In genomic region chr12:80399147-80399546, GRCm38 (mm10) we compare ENCODE assay signal across 21 mouse cellular contexts.
"Had no signal": no experiment of that assay in that cellular context is flagged by ENCODE, and none has a peak within 500 bp of the region (broad histone marks: within the 10 kb centered on the region; RNA-seq: fewer than 3 reads in every experiment).

No protein-coding gene starts in this region.

- H3K4me1 ChIP-seq: heart, embryonic 13.5 days; heart, embryonic 15.5 days; hindbrain, embryonic 13.5 days; hindbrain, embryonic 15.5 days; limb, embryonic 13.5 days; limb, embryonic 15.5 days had no signal

- H3K4me2 ChIP-seq: heart, embryonic 11.5 days; heart, embryonic 13.5 days; heart, embryonic 15.5 days; hindbrain, embryonic 13.5 days; hindbrain, embryonic 15.5 days; limb, embryonic 13.5 days; limb, embryonic 15.5 days had no signal

- ATAC-seq: forebrain, embryonic 16.5 days; hindbrain, postnatal 0 days had no signal

- H3K27me3 ChIP-seq: heart, embryonic 13.5 days; heart, embryonic 15.5 days; hindbrain, embryonic 13.5 days; hindbrain, embryonic 15.5 days; limb, embryonic 13.5 days; limb, embryonic 15.5 days had no signal

- DNase-seq: gastrocnemius, adult 2 months; gastrocnemius, postnatal 14 days; gastrocnemius, postnatal 36 days; heart, adult 2 months; heart, postnatal 14 days; heart, postnatal 36 days; kidney, adult 11 months; kidney, postnatal 10 days; layer of hippocampus, adult 9-11 months; layer of hippocampus, postnatal 36 days; left cerebral cortex, postnatal 4 days had no signal

- H3K4me3 ChIP-seq: gastrocnemius, adult 2 months; heart, adult 2 months; heart, embryonic 13.5 days; heart, embryonic 15.5 days; hindbrain, embryonic 13.5 days; hindbrain, embryonic 15.5 days; limb, embryonic 13.5 days; limb, embryonic 15.5 days had no signal

- H3K9ac ChIP-seq: heart, embryonic 13.5 days; heart, embryonic 15.5 days; hindbrain, embryonic 13.5 days; hindbrain, embryonic 15.5 days; limb, embryonic 13.5 days; limb, embryonic 15.5 days; liver, embryonic 14.5 days had no signal

- H3K27ac ChIP-seq: gastrocnemius, adult 2 months; heart, adult 2 months; heart, embryonic 13.5 days; heart, embryonic 15.5 days; hindbrain, embryonic 13.5 days; hindbrain, embryonic 15.5 days; hindbrain, postnatal 0 days; limb, embryonic 13.5 days; limb, embryonic 15.5 days; liver, embryonic 14.5 days had no signal

- H3K9me3 ChIP-seq: heart, embryonic 13.5 days; heart, embryonic 15.5 days; hindbrain, embryonic 13.5 days; hindbrain, embryonic 15.5 days; limb, embryonic 13.5 days; limb, embryonic 15.5 days had no signal
